Mouse (Mus musculus): ENCODE data around the gene Mpped2. TPM values are rescaled to one million over a fixed set of nuclear protein-coding genes. Genes with fewer than 3 reads are reported as not detected.

Gene Mpped2
- not detected for polyA plus RNA-seq (2012; fragmentation: generic; extraction: Trizol)

DNA sequence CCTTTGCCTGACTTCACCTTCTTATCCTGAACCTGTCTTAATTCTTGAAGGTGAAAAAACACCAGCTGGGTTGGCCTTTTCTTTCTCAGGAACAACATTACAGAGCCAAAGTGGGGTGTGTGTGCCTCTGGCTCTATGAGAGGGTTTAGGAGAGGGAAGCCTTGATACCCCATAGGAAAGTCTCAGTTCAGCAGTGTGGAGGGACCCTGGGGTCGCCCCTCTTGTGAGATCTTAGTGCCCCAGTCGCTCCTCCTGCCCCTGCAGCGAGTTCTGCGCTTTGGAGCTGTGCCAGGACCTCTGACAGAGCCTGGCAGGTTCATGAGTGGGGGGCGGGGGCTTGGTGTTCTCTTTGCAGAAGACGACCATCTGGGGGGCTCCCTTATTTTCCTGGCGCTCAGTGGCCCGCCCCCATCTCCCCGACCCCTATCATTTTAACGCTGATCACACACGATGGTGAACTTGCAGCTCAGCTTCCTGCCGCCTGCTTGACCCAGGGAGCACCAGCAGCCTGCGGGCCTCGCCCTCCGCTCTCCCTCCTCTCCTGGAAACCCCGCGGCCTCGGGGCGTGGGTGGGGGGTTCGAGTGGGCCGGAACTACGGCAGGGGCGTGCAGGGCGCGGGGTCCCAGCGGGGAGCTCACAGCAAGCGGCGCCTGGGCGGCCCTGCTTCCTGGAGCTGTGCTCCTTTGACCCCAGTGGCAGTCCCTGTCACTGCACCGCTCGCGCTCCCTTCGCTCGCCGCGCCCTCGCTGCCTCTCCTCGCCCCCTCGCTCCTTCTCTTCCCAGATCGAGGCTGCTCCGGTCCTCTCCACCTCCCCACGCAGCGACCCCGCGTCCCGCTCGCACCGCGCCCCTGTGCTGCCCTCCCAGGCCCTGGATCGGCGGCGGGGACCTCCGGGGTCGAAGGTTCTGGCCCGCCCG lies at the start of gene Mpped2:
Gene Mpped2, plus strand, starts transcription at position 487 of the 919 bp plus-strand sequence.
- peaks cover 11% of the 10 kb centered on the region for H3K27me3 ChIP-seq (ENCODE audit: control insufficient read depth, insufficient read depth, insufficient read length)
- H3ac ChIP-seq (ENCODE audit: control insufficient read depth, insufficient read length) = no peak within 1 kb of the TSS
- H3K4me3 ChIP-seq = no peak within 1 kb of the TSS
- H3K4me2 ChIP-seq (ENCODE audit: low read depth) = no peak within 1 kb of the TSS
- TF ChIP-seq MYOG (IDR thresholded peaks at IDR 0.05; ENCODE audit: control insufficient read depth in 1 of 3, insufficient read depth in 1 of 3, insufficient read length in 2 of 3, low read depth in 2 of 3) = no peak
- no peak for TF ChIP-seq CEBPB (IDR thresholded peaks at IDR 0.05; ENCODE audit: insufficient read depth, poor library complexity, severe bottlenecking)
- no peak for TF ChIP-seq POLR2A (IDR thresholded peaks at IDR 0.05; ENCODE audit: insufficient read length, low read depth)
- no peak for TF ChIP-seq TCF3 (IDR thresholded peaks at IDR 0.05; ENCODE audit: insufficient read length, low read depth)
- TF ChIP-seq SRF (IDR thresholded peaks at IDR 0.05; ENCODE audit: control insufficient read depth, insufficient read length, low read depth) = no peak
- TF ChIP-seq USF1 (IDR thresholded peaks at IDR 0.05; ENCODE audit: low read depth) = no peak
- TF ChIP-seq MYOD1 (IDR thresholded peaks at IDR 0.05; ENCODE audit: control insufficient read depth in 1 of 3, insufficient read length in 2 of 3, low read depth in 2 of 3) = no peak
- no peak for TF ChIP-seq POLR2AphosphoS2 (IDR thresholded peaks at IDR 0.05; ENCODE audit: insufficient read length, low read depth)
- no peak for TF ChIP-seq E2F4 (IDR thresholded peaks at IDR 0.05; ENCODE audit: insufficient read depth)
- no peak for TF ChIP-seq TCF12 (IDR thresholded peaks at IDR 0.05; ENCODE audit: insufficient read depth, poor library complexity, severe bottlenecking)
- TF ChIP-seq REST (IDR thresholded peaks at IDR 0.05; ENCODE audit: insufficient read depth, insufficient read length) = no peak
- no peak for TF ChIP-seq MAX (IDR thresholded peaks at IDR 0.05; ENCODE audit: low read depth)
- H3K36me3 ChIP-seq (ENCODE audit: control insufficient read depth, insufficient read depth) = no peaks in the 10 kb centered on the region
- H3K79me2 ChIP-seq (ENCODE audit: control insufficient read depth, insufficient read depth) = no peaks in the 10 kb centered on the region

DNA sequence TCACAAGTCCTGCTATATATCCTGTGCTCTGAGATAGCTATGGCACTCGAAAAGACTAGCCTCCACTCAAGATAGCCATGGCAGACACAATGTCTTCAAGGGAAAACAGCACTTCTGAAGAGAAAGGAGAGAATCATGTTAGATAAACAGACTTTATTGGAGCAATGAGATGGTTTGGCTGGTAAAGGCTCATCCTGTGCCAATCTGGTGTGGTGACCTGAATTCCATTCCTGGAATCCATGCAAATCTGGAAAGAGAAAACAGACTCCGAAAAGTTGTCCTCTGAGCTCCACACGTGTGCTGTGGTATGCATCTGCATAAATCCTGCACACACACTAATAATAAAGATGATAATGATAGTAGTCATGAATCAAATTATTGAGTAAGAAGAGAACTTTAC lies 48.3 kb upstream of the Mpped2 start:
- Histone ChIP-seq H3ac (ENCODE audit: control insufficient read depth, insufficient read length) (no peak overlapping the region), H3K27me3 (ENCODE audit: control insufficient read depth, insufficient read depth, insufficient read length) (no peaks in the 10 kb centered on the region)
- TF ChIP-seq USF1 (IDR thresholded peaks at IDR 0.05; ENCODE audit: low read depth) (no peak), TCF12 (IDR thresholded peaks at IDR 0.05; ENCODE audit: insufficient read depth, poor library complexity, severe bottlenecking) (no peak), CEBPB (IDR thresholded peaks at IDR 0.05; ENCODE audit: insufficient read depth, poor library complexity, severe bottlenecking) (no peak), MYOG (IDR thresholded peaks at IDR 0.05; ENCODE audit: control insufficient read depth in 1 of 3, insufficient read depth in 1 of 3, insufficient read length in 2 of 3, low read depth in 2 of 3) (no peak), MAX (IDR thresholded peaks at IDR 0.05; ENCODE audit: low read depth) (no peak), SRF (IDR thresholded peaks at IDR 0.05; ENCODE audit: control insufficient read depth, insufficient read length, low read depth) (no peak), REST (IDR thresholded peaks at IDR 0.05; ENCODE audit: insufficient read depth, insufficient read length) (no peak), E2F4 (IDR thresholded peaks at IDR 0.05; ENCODE audit: insufficient read depth) (no peak), POLR2AphosphoS2 (IDR thresholded peaks at IDR 0.05; ENCODE audit: insufficient read length, low read depth) (no peak), TCF3 (IDR thresholded peaks at IDR 0.05; ENCODE audit: insufficient read length, low read depth) (no peak), POLR2A (IDR thresholded peaks at IDR 0.05; ENCODE audit: insufficient read length, low read depth) (no peak), MYOD1 (IDR thresholded peaks at IDR 0.05; ENCODE audit: control insufficient read depth in 1 of 3, insufficient read length in 2 of 3, low read depth in 2 of 3) (no peak)

GRCm38 (mm10) chr2:106649686-106650570 lies 43.1 kb upstream of the Mpped2 start:
- no peak overlapping the region for H3K4me3 ChIP-seq

More for the DNA sequence above, 48.3 kb upstream of the Mpped2 start:
- H3K4me3 ChIP-seq = no peak overlapping the region
- H3K79me2 ChIP-seq (ENCODE audit: control insufficient read depth, insufficient read depth) = no peaks in the 10 kb centered on the region
- H3K36me3 ChIP-seq (ENCODE audit: control insufficient read depth, insufficient read depth) = no peaks in the 10 kb centered on the region
- no peak overlapping the region for H3K4me2 ChIP-seq (ENCODE audit: low read depth)

GRCm38 (mm10) chr2:106652151-106652550 lies 40.9 kb upstream of the Mpped2 start:
- no peak for TF ChIP-seq TCF3 (IDR thresholded peaks at IDR 0.05; ENCODE audit: insufficient read length, low read depth)
- TF ChIP-seq POLR2A (IDR thresholded peaks at IDR 0.05; ENCODE audit: insufficient read length, low read depth) = no peak
- TF ChIP-seq E2F4 (IDR thresholded peaks at IDR 0.05; ENCODE audit: insufficient read depth) = no peak
- TF ChIP-seq MAX (IDR thresholded peaks at IDR 0.05; ENCODE audit: low read depth) = no peak
- TF ChIP-seq MYOD1 (IDR thresholded peaks at IDR 0.05; ENCODE audit: control insufficient read depth in 1 of 3, insufficient read length in 2 of 3, low read depth in 2 of 3) = no peak
- TF ChIP-seq CEBPB (IDR thresholded peaks at IDR 0.05; ENCODE audit: insufficient read depth, poor library complexity, severe bottlenecking) = no peak
- TF ChIP-seq POLR2AphosphoS2 (IDR thresholded peaks at IDR 0.05; ENCODE audit: insufficient read length, low read depth) = no peak
- no peak for TF ChIP-seq MYOG (IDR thresholded peaks at IDR 0.05; ENCODE audit: control insufficient read depth in 1 of 3, insufficient read depth in 1 of 3, insufficient read length in 2 of 3, low read depth in 2 of 3)
- no peak for TF ChIP-seq REST (IDR thresholded peaks at IDR 0.05; ENCODE audit: insufficient read depth, insufficient read length)
- no peak for TF ChIP-seq SRF (IDR thresholded peaks at IDR 0.05; ENCODE audit: control insufficient read depth, insufficient read length, low read depth)
- TF ChIP-seq TCF12 (IDR thresholded peaks at IDR 0.05; ENCODE audit: insufficient read depth, poor library complexity, severe bottlenecking) = no peak
- no peak for TF ChIP-seq USF1 (IDR thresholded peaks at IDR 0.05; ENCODE audit: low read depth)
- Histone ChIP-seq H3K27me3 (ENCODE audit: control insufficient read depth, insufficient read depth, insufficient read length) (no peaks in the 10 kb centered on the region), H3K79me2 (ENCODE audit: control insufficient read depth, insufficient read depth) (no peaks in the 10 kb centered on the region), H3K4me3 (no peak overlapping the region), H3ac (ENCODE audit: control insufficient read depth, insufficient read length) (no peak overlapping the region), H3K4me2 (ENCODE audit: low read depth) (no peak overlapping the region), H3K36me3 (ENCODE audit: control insufficient read depth, insufficient read depth) (no peaks in the 10 kb centered on the region)

More at GRCm38 (mm10) chr2:106649686-106650570, 43.1 kb upstream of the Mpped2 start:
- TF ChIP-seq POLR2A (IDR thresholded peaks at IDR 0.05; ENCODE audit: insufficient read length, low read depth) (no peak), SRF (IDR thresholded peaks at IDR 0.05; ENCODE audit: control insufficient read depth, insufficient read length, low read depth) (no peak), MAX (IDR thresholded peaks at IDR 0.05; ENCODE audit: low read depth) (no peak), REST (IDR thresholded peaks at IDR 0.05; ENCODE audit: insufficient read depth, insufficient read length) (no peak), E2F4 (IDR thresholded peaks at IDR 0.05; ENCODE audit: insufficient read depth) (no peak), USF1 (IDR thresholded peaks at IDR 0.05; ENCODE audit: low read depth) (no peak), MYOD1 (IDR thresholded peaks at IDR 0.05; ENCODE audit: control insufficient read depth in 1 of 3, insufficient read length in 2 of 3, low read depth in 2 of 3) (no peak), MYOG (IDR thresholded peaks at IDR 0.05; ENCODE audit: control insufficient read depth in 1 of 3, insufficient read depth in 1 of 3, insufficient read length in 2 of 3, low read depth in 2 of 3) (no peak), TCF3 (IDR thresholded peaks at IDR 0.05; ENCODE audit: insufficient read length, low read depth) (no peak), POLR2AphosphoS2 (IDR thresholded peaks at IDR 0.05; ENCODE audit: insufficient read length, low read depth) (no peak), TCF12 (IDR thresholded peaks at IDR 0.05; ENCODE audit: insufficient read depth, poor library complexity, severe bottlenecking) (no peak)
- H3K4me2 ChIP-seq (ENCODE audit: low read depth) = peak overlapping the region; percentile 55
- H3K27me3 ChIP-seq (ENCODE audit: control insufficient read depth, insufficient read depth, insufficient read length) = no peaks in the 10 kb centered on the region
- H3K36me3 ChIP-seq (ENCODE audit: control insufficient read depth, insufficient read depth) = no peaks in the 10 kb centered on the region
- no peak overlapping the region for H3ac ChIP-seq (ENCODE audit: control insufficient read depth, insufficient read length)
- no peaks in the 10 kb centered on the region for H3K79me2 ChIP-seq (ENCODE audit: control insufficient read depth, insufficient read depth)

All from myocyte (in vitro differentiated cells).